Mouse (Mus musculus): ENCODE measurements around the gene Adam1b. TPM values are rescaled to one million over a fixed set of nuclear protein-coding genes. Genes with fewer than 3 reads are reported as not detected.
"Not testable (repeated sequence)": the region's sequence is repeated elsewhere in the genome, so short reads cannot be mapped to it uniquely, and the experiment has no call there.

Gene Adam1b
- total RNA-seq (2021), result not detected
- long read RNA-seq, experiment 1, result 0 reads
- long read RNA-seq, experiment 2, result 0 reads

DNA sequence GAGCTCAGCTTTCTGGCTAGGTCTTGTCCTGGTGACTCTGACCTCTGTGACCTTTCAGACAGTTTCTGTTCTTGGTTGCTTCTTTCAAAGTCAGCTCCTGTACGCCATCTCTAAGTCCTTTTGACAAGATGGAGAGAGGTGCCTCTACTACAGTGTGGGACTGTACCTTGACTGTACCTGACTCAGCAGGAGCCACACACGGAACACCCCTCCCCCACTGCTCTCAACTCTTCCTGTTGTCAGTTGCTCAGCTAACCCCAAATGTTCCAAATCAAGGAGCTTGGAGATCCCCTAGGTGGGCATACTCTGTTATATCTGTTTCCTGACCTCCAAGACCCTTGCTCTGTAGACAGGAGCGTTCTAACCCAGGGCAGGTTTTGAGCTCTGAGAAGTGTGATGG, at the start of gene Adam1b:
Gene Adam1b (minus strand): TSS at position 205 of the 400 bp plus-strand sequence.
- no peak for DNase-seq

DNA sequence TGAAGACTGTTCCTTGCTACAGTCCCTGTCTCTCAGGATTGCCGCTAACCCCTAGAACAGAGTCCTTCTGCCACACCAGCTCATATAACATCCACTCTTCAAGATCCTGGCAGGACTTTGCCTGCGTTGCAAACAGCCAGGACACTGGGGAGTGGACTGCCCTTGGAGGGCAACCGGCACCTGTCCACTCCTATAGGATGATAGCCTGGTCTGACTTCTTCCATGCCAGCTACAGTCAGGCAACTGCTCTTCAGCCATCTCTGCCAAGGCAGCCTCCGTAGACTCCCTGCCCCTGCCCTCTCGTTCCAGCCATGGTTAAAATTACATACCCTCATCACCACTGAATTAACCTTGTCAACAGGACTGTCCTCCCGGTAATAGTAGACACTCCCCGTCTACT, 46.0 kb upstream of the Adam1b start:
- peak; percentile 33 for DNase-seq

DNA sequence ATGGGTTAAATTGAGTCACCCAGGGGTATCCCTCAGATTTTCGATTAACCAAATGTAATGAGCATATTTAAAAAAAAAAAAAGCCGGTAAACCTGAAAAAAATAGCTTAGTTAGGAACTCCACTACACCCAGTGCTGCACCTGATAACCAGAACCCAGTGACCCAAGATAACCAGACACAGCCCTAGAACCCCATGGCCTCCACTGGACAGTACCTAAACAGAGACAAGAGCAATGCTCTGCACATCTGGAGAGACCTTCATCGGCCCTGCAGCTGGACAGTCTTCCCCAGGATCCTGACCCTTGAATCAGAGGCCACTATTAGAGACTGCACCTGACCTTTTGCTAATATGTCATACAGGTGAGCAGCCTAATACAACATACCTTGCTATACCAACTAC, 43.8 kb upstream of the Adam1b start:
- DNase-seq, result no peak

DNA sequence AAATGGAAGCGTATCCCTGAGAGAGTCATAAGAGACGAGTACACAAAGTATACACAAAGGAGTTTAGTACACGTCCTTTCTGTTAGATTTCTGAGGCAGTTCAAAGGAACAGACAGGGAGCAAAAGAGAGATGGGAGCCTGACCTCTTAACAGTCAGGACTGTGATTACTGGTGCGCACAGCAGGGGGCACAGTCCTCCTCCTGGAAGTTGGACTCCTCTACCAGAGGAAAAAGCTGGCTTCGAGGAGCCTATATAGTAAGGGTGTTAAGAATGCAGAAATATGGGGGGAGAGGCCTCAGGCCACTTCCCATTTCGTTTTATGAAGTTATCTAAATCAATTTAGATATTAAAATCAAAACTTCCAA, 43.3 kb upstream of the Adam1b start:
- peak; percentile 57 for DNase-seq

DNA sequence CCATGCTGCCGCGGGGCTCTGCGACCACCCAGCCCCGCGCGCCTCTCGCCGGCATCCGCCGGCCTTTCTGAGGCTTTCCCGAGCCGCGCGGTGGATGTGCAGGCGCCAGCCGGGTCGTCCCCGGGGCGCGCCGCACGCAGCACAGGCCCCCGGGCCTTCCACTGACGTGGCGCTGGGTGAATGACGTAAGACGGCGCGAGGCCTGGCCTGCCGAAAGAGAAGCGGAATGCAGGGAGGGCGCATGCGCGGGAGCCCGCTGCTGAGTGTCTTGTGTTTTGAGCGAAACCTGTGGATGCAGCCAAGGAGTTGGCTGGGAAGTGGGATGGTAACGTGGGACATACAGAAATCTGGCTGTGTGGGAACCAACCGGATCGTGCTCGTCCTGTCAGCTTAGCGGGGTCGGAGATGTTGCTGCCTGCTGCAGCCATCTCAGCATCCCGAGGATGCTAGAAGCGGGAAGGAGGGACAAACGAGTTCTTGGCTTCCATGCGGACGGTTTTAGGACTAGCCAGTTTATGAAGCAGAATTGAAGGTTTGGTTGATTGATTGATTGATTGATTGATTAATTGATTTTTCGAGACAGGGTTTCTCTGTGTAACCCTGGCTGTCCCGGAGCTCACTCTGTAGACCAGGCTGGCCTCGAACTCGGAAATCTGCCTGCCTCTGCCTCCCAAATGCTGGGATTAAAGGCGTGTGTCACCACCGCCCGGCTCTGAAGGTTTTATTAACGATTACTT, 42.7 kb upstream of the Adam1b start, which contains the start of gene Mapkapk5:
Gene Mapkapk5 (minus strand): TSS at position 113 of the 737 bp plus-strand sequence.
- DNase-seq, result peak; percentile 99

DNA sequence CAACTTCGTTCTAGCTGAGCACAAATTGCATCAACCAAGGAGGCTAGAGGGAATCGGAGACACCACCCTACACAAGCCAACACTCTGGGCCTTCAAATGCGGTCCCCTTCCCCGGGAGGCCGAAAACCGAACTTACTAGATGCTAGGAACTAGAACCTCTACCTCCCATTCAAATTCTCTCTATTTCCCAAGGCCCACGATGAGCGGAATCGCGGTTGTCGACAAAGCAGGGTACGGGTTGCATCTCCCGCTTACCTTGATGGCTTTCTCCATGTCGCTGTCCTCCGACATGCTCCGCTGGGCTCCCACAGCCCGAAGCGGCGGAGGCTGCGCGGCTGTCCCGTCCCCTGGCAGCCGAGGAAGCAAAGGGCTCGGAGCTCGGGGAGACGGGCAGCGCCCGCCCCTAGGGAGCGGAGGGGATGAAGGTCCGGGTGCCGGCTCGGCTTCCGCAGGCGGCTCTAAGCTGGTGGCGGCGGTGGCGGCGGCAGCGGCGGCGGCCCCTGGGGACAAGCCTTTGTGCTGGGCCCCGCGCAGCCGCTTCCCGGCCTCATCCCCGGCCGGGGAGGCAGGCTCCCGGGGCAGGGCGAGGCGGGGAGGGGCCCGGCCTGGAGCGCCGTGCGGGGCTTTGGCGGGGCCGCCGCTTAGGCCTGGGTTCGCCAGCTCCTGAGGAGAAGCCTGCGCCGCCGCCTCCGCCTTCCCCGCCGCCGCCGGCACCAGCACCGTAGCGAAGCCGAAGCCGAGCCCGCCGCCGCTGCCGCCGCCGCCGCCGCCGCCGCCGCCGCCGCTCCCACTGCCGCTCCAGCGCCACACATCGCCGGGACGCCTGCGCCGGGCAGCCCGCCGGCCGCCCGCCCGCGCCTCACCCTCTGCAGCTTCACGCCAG, 41.9 kb upstream of the Adam1b start, which contains the start of the genes Adam1a and Gm42878:
Gene Adam1a (minus strand): TSS at position 573 of the 883 bp plus-strand sequence.
Gene Gm42878 (minus strand): TSS at position 573 of the 883 bp plus-strand sequence.
- peak; percentile 62 for DNase-seq

DNA sequence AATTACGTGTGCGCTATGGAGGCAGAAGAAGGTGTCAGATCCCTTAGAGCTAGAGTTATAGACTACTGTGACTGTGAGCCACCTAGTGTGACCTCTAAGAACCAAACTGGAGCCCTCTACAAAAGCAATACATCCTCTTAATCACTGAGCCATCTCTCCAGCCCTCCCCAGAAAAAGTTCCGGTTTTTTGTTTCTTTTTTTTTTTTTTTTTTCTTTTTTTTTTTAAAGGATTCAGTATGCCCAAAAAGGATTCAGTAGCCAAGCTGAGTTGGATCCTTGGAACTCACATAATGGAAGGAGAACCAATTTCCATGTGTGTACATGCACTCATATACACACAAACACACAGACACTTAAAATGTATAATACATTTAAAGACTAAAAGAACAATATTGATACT, 40.1 kb upstream of the Adam1b start:
- DNase-seq, result no peak

DNA sequence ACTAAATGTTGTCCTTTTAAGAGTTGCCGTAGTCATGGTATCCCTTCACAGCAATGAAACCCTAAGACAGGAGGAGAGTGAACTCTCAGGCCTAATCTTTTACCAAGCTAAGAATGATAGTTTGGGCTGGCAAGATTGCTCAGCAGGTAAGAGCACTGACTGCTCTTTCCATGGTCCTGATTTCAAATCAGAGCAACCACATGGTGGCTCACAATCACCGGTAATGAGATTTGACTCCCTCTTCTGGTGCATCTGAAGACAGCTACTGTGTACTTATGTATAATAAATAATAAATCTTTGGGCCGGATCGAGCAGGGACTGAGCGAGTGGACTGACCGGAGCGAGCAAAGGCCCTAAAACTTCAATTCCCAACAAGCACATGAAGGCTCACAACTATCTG, 38.0 kb upstream of the Adam1b start:
- DNase-seq, result no peak

DNA sequence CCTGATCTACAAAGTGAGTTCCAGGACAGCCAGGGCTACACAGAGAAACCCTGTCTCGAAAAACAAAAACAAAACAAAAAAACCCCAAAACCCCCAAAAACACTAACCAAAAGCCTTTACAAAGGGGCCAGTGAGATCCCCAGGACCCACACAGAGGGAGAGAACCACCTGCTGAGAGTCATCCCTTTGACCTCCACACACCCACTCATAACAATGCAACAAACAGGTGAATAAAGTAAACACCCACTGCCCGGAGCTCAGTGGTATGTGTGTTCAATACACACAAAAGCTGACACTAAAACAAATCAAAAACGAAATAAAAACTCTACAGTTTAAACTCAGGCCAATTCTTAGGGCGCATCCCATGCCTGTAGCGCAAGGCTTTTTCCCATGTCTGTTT, 36.8 kb upstream of the Adam1b start:
- no peak for DNase-seq

DNA sequence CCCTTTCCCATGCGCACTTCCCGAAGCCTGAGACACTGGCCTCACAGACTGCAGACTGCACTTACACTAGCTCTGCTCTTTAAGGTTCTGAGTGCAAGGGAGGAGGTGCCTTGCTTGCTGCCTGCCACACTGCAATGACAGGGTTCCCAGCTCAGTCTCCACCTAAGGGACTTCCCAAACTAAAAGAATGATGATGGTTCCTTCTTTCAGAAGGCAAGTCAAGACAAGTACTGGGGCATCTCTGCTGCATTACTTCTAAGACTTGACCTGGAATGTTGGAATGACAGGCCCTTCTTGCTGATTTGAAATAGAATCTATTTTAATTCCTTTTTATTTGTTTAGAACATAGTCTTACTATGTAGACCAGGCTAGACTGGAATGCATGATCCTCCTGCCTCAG, 34.4 kb upstream of the Adam1b start:
- no peak for DNase-seq

DNA sequence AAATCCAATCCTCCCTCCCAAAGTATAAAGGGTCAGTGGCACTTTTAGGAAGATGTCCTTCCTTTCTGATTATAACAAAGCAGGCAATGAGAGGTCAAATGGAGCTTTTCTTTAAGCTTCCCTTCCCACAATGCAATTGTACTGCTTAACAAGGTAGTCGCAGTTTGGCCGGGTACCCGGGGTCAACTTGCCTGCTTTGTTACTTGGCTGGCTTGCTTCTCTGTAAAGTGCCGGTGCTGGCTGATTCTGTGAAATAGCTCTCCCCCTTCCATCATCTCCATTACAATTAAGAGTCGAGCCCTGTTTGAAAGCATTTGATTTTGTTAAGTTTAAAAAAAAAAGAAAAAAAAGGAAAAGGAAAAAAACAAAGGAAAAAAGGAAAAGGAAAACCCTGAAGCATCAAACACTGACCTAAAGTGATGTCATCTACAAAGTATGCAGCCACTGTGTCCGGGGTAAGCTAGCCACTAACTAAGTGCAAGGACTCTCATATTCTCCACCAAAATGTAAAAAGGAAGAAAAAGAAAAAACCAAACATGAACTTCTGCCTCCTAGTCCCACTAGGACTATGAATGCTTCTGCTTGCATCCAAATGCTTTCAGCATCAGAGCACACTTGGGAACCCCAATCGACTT, 33.8 kb upstream of the Adam1b start:
- DNase-seq, result no peak

DNA sequence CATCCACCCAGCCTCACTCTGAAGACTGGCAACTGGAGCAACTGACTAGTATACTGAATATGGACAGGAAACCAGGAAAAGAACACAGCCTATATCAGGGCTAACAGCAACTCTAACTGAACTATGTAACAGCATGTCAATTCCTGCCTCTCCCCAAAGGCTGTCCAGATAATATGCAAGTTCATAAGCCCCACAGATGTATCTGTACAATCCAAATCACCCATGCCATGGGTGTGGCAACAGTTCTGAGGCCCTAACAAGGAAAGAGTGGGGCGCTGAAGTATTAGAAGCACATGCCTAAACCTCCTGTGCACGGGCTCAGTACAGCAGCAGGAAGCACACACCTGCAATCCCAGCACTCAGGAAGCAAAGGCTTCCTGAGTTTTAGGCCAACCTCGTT, 31.9 kb upstream of the Adam1b start:
- DNase-seq, result no peak

DNA sequence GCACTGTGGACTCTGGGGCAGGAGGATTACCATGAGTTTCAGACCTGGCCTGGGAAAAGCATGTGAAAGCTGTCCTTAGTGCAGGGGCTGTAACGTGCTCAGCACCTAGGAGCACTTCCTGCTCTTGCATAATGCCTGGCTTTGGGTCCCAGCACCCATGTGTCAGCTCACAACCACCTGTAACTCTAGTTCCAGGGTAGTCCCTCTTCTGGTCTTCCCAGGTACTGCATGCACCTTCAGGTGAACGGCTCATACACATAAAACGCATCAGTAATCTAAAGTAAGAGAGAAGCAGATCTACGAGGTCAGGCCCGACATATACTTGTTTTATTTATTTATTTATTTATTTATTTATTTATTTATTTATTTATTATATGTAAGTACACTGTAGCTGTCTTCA, 31.3 kb upstream of the Adam1b start:
- no peak for DNase-seq

DNA sequence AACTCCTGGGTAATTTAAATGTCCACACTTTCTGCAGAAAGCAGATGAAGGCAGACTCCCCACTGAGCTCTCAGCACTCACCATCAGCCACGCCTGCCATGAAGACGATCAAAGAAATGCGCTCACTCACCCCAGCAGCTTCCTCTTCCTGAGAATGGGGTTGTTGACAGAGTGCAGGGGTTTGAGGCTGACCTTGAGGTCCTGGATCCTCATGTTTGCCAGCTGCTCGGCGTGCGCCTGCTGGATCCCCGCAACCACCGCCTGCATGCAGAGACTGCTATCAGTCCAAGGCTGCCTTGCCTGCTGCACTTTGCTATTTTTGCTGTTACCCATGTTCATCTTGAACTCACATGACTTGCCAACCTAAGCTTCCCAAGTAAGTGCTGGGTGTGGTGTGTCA, 23.7 kb upstream of the Adam1b start:
- DNase-seq, result no peak

DNA sequence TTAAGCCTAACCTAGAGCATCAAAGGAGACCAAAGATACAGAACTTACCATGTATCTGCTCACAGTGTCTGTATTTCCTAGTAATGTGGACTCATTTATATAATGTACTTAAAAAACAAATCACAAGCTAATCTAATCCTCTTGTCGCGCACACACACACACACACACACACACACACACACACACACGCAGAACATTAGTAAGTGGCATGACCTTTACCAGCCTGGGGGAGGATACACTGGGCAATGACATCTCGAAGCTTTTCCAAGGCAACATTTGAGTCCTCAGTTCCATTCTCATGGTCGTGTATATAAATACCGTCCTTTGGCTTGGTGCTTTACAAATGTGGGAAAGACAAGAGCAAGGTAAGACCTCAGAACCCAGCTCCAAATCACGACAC, 23.3 kb upstream of the Adam1b start:
- no peak for DNase-seq

DNA sequence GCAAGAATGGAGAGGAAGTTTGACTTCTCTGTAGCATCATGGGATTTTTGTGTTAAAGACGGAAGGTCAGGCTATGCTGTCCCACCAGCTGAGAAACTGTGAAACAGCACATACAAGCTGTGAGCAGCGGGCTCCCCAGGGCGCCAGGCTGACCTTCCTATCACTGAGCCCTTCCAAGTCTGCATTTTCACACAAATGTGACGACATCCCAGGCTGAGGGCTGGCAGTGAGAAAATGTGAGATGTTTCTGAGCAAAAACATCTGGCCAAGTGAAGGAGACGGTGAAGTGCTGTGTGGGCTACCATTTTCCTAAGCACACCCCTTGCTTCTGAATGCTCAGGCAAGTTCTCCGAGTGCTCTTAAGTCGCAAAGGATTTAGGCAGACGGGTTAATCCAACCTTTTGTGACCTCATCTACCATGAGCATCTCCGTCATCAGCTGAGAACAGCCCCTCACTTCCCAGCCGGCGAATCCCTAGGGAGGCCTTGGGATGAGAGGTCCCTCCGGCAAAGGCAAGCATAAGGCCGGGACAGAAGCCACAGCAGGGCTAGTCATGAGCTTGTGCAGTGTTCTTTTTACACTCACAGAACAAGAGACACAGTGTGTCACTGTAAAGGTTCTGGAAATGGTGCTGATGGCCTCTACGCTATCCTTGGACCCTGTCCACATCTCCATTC, 22.7 kb upstream of the Adam1b start:
- no peak for DNase-seq

DNA sequence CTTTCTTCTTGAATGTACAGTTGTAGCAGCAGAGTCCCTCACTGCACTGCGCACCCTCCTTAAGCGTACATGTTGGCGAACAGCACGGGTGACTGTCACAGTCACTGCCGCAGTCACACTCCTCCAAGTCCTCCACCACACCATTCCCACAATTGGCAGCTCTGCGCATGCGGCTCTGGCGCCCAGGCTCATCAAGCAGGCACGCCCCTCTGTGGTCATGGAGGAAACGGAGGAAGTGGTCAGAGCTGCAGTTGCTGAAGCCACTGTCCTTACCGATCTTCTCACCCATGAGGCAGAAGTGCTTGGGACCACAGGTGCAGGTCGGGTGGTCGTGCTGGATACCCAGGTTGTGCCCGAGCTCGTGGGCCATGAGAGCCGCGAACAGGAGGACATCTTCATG, 16.5 kb upstream of the Adam1b start:
- not testable (repeated sequence) for DNase-seq

DNA sequence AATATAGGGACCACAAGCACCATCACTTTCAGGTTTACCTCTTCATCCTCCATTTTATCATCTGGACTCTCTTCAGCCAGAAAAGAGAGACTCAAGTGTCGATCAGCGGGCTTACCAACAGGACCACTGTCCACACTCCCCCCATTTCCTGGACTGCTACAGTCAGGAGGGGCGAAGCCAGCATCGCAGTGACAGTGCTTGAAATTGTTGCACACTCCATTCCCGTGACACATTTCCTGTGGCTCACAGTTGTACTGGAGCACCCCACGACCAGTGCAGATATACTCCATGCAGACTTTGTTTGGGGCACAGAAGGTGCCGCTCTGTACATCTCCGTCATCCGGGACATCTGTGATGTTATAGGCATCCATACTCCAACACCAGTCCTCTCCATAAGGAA, 15.7 kb upstream of the Adam1b start:
- no peak for DNase-seq

DNA sequence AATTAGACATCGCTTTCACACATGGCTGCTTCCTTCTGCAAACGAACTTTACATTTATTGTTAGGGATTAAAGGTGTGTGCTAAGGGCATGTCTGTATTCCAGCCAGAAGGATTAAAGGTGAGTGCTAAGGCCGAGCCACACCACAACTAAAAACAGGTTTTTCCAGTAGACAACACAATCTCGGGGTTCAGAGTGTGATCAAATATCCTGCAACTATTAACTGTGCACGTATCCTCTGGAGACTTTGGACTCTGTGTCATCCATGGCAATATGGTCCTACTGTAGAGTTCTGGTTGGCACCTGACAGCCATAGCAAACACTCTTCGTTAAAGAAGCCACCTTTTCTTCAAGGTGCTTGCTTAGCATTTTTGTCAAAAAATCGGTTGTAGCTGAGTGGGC, 6.8 kb upstream of the Adam1b start:
- no peak for DNase-seq

DNA sequence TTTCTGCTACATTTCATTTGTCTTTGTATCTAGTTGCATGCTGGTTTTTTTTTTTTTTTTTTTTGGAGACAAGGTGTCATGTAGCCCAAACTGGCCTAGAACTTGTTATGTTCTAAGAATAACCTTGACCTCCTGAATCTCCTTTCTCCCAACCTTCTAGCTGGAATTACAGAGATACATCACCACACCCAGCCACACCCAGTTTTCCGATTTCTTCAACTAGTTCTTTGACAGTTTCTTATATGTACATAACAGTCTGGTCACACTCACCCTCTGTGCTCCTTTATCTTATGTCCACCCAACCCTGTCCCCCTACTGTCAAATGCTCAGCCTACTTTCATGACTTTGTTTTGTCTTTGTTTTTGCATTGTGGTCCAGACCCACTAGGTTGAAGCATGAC, 3.6 kb upstream of the Adam1b start:
- DNase-seq, result no peak

DNA sequence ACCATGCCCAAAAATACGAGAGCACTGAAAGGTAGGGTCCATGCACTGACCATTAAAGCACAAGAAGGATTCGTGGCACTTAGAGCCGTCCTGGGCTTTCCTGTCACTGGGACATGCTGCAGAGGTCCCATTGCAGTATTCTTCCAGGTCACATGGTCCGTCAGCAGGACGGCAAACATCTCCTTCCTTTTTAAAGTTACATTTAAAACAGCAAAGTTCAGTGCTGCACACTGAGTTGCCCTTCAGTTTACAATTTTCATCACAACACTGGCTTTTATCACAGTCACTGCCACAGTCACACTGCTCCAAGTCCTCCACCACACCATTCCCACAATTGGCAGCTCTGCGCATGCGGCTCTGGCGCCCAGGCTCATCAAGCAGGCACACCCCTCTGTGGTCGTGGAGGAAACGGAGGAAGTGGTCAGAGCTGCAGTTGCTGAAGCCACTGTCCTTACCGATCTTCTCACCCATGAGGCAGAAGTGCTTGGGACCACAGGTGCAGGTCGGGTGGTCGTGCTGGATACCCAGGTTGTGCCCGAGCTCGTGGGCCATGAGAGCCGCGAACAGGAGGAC, 1.7 kb downstream of the Adam1b start:
- not testable (repeated sequence) for DNase-seq

DNA sequence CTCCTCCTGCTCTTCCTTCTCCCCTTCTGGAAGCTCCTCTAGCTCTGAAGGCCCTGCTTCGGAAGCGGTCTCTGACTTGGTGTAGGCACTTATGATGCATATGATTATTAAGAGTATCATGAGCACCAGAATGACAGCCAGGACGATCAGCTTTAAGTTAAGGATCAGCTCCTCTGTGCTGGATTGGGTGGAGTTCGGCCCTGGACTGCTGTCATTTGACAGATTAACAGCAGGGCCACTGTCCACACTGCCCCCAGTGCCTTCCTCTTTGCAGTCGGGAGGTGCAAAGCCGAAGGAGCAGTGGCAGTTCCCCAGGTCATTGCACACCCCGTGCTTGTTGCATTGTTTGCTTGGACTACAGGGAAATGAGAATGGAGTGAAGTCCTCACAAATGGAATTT, 2.5 kb downstream of the Adam1b start:
- DNase-seq, result no peak

Data from gastrocnemius, postnatal 10 days (tissue).